Mouse (Mus musculus) lung, postnatal 10 days (tissue): Measurements from ENCODE around the gene Pskh1.
A peak's percentile ranks its signal among the peaks of the same experiment; 100 is the strongest.

Source experiments
- DNase-seq: peaks from one replicate; pipeline ENCODE4 v3.0.0; 2021

Gene Pskh1

GRCm38 (mm10) chr8:105961101-105961500 lies 60.9 kb downstream of the Pskh1 start:
- DNase-seq: no peak

DNA sequence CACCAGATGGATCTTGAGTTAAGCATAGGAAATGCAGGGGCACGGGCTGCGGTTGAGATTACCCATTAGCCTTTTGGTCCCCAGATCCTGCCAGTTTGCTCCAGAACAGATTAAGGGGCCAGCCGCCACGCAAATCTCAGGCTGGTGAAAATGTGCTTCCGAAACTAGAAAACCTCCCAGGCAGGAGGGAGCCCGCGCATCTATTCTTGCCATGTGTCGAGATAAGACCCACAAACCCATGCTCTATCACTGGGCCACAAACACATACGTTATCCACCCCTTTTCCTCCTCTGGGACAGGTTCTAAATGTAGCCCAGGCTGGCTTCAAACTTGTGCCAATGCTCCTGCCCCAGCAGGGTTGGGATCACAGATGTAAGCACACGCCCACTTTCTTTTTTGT lies 61.3 kb downstream of the Pskh1 start:
- no peak for DNase-seq

GRCm38 (mm10) chr8:105964506-105965265 lies 64.4 kb downstream of the Pskh1 start:
- no peak for DNase-seq

DNA sequence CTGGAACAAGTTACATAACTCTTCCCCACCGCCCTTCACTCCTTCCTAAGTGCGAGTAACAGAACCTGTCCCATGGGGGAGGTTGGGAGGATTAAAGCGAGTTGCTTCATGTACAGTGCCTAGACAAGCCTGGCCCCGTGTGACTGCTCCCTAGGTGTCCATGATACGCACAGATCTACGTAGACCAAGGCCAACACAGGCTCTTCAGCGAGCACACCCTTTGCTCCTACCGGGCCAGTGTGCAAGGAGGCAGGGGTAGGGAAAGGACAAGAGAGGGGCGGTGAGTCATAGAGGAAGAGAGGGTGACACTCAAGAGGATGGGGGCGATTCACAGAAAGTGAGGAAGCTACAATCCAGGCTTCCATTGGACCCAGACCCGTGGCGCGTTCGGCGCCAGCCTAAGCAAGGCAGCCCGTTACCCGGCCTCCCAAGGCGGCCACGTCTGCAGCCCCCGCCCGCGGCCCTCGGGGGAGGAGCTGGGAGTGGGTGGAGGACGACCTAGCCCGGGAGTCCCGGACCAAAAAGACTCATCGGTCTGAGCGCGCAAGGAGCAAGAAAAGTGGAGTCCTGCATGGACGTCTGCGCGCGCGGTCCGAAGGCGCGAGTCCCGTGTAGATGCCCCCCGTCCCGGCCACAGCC lies 65.1 kb downstream of the Pskh1 start:
- DNase-seq: peak; percentile 78

- DNase-seq: peak; percentile 93
These were observed 65.7 kb downstream of the Pskh1 start, which contains the start of gene Slc12a4 for GRCm38 (mm10) chr8:105965905-105966341. Gene Slc12a4, minus strand, starts transcription at chr8:105966097.

DNA sequence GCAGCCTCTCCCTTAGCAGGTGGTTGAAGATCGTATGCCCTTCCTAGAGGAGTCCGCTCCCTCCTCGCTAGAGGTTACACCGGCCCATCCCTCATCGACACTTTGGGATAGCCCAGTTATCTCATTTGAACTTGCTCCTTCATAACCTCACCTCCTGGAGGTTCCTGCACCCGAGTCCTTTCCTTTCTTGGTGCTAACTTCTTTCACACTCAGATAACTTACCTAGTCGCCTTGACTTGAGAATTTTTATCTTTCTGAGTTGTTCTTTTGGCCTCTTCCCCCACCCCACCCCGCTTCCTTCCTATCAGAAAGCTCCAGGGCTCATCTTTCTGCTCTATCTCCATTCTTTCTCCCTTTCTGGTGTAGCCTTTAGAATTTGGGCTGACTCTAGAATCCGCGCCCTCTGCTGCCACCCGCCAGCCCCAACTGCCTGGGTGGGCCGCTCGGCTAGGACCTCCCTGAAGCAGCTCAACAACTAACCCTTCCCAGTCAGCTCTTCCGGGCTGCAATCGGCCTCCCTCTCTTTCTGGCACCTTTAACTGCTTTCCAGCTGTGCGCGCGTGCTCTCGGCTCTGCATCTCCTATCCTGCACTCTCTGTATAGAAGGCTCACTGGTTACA lies 66.6 kb downstream of the Pskh1 start:
- DNase-seq: peak; percentile 82

DNA sequence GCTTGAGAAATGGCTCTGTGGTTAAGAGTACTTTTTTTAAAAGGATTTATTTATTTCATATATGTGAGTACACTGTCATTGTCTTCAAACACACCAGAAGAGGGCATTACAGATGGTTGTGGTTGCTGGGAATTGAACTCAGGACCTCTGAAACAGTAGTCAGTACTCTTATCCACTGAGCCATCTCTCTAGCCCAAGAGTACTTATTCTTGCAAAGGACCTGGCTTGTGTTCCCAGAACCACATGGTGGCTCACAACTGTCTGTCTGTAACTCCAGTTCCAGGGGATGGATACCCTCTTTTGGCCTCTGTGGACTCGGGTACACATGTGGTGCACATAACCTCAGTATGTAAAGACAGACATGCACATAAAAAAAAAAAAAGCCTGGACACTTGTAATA lies 69.1 kb downstream of the Pskh1 start:
- no peak for DNase-seq

DNA sequence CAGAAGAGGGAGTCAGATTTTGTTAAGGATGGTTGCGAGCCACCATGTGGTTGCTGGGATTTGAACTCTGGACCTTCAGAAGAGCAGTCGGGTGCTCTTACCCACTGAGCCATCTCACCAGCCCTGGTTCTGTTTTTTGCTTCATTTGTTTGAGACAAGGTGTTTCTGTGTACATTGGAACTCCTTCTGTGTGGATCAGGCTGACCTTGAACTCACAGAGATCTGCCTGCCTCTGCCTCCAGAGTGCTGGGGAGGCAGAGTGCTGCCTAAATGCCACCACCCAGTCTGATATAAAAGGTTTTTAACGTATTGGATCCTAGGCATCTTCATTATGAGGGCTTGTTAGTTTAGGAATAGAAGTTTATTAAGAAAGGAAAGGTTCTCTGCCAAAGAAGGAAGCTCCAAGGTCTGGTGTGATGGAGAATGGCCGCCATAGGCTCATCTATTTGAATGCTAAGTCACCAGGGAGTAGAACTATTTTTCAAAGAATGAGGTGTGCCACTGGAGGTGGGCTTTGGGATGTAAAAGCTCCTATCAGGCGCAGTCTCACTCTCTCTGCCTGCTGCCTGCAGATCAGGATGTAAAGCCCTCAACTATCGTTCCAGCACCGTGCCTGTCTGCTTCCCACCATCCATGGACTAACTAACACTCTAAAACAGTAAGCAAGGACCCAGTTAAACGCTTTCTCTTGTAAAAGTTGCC lies 70.9 kb downstream of the Pskh1 start:
- DNase-seq: no peak

DNA sequence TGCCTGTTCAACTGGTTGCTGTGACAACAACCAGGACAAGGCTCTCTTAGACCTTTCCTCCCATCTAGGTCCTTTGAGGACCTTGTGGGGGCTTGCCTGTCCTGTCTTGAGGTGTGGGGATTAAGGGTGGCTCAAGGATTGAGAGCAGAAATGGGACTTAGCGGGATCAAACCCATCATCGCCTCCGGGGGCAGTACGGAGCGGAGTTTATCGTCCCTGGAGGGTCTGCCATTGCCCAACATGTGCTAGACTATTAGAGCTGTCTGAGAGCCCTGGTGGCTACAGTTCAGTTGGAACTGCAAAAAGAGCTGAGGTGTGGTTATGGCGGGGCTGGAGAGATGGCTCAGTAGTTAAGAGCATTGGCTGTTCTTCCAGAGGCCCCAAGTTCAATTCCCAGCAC lies 75.1 kb downstream of the Pskh1 start:
- no peak for DNase-seq

- DNase-seq: no peak
These were observed 79.1 kb downstream of the Pskh1 start, which contains the start of gene Dpep3 for GRCm38 (mm10) chr8:105979325-105979724. Gene Dpep3, minus strand, starts transcription at chr8:105979429.

DNA sequence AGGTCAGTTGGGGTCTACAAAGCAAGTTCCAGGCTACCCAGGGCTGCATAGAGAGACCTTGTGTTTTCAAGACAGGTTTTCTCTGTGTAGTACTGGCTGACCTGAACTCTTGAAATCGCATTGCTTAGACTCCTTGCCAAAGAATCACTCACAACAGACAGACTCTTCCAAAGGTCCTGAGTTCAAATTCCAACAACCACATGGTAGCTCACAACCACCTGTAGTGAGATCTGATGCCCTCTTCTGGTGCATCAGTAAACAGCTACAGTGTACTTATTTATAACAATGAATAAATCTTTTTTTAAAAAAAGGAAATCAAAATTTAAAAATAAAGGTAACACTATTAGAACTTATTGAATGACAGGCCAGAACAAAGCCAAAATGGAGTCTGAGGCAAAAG lies 80.9 kb downstream of the Pskh1 start:
- DNase-seq: no peak
